Mouse (Mus musculus): Measurements from ENCODE around the gene Mrtfa. TPM values are rescaled to one million over a fixed set of nuclear protein-coding genes. Genes with fewer than 3 reads are reported as not detected.

The Mrtfa gene
- polyA plus RNA-seq, 1 experiment from 2014 or later: 29.3 TPM

GRCm38 (mm10) chr15:81172259-81172658, 18.3 kb downstream of the Mrtfa start:
- ATAC-seq: no peak
- H3K27me3 ChIP-seq (ENCODE audit: control insufficient read depth, insufficient read depth, low read depth, low read length): no peaks in the 10 kb centered on the region
- H3K4me1 ChIP-seq (ENCODE audit: control insufficient read depth, insufficient read depth, low read length): peaks cover 2% of the 10 kb centered on the region; the same call in 1 of the 2 replicates
- 85% methylated on average over 8 of the region's 8 CpGs for WGBS
- no peak overlapping the region for H3K4me2 ChIP-seq (ENCODE audit: low read length)
- H3K27ac ChIP-seq (ENCODE audit: low read length): no peak overlapping the region
- H3K4me3 ChIP-seq (ENCODE audit: low read depth, low read length): no peak overlapping the region
- H3K36me3 ChIP-seq (ENCODE audit: control insufficient read depth, insufficient read depth, low read length): no peaks in the 10 kb centered on the region
- no peak overlapping the region for H3K9ac ChIP-seq (ENCODE audit: low read depth, low read length)
- H3K9me3 ChIP-seq (replicated peaks; ENCODE audit: control insufficient read depth, low read length, poor library complexity, severe bottlenecking): no peaks in the 10 kb centered on the region

- WGBS: 84% methylated on average over 6 of the region's 6 CpGs
- Histone ChIP-seq H3K27me3 (ENCODE audit: control insufficient read depth, insufficient read depth, low read depth, low read length) (no peaks in the 10 kb centered on the region), H3K36me3 (ENCODE audit: control insufficient read depth, insufficient read depth, low read length) (no peaks in the 10 kb centered on the region), H3K4me1 (ENCODE audit: control insufficient read depth, insufficient read depth, low read length) (no peaks in the 10 kb centered on the region), H3K9me3 (replicated peaks; ENCODE audit: control insufficient read depth, low read length, poor library complexity, severe bottlenecking) (no peaks in the 10 kb centered on the region), H3K9ac (ENCODE audit: low read depth, low read length) (no peak overlapping the region), H3K4me3 (ENCODE audit: low read depth, low read length) (no peak overlapping the region), H3K27ac (ENCODE audit: low read length) (no peak overlapping the region), H3K4me2 (ENCODE audit: low read length) (no peak overlapping the region)
- no peak for ATAC-seq
Measured at GRCm38 (mm10) chr15:81168735-81169134, 21.8 kb downstream of the Mrtfa start.

- no peak overlapping the region for H3K4me2 ChIP-seq (ENCODE audit: low read length)
- WGBS: 96% methylated on average over 10 of the region's 10 CpGs
- H3K4me1 ChIP-seq (ENCODE audit: control insufficient read depth, insufficient read depth, low read length): no peaks in the 10 kb centered on the region
- no peak for ATAC-seq
- no peak overlapping the region for H3K27ac ChIP-seq (ENCODE audit: low read length)
- no peaks in the 10 kb centered on the region for H3K27me3 ChIP-seq (ENCODE audit: control insufficient read depth, insufficient read depth, low read depth, low read length)
- no peaks in the 10 kb centered on the region for H3K36me3 ChIP-seq (ENCODE audit: control insufficient read depth, insufficient read depth, low read length)
- no peak overlapping the region for H3K4me3 ChIP-seq (ENCODE audit: low read depth, low read length)
- H3K9me3 ChIP-seq (replicated peaks; ENCODE audit: control insufficient read depth, low read length, poor library complexity, severe bottlenecking): no peaks in the 10 kb centered on the region
- H3K9ac ChIP-seq (ENCODE audit: low read depth, low read length): no peak overlapping the region
Measured at GRCm38 (mm10) chr15:81167831-81168230, 22.7 kb downstream of the Mrtfa start.

- Histone ChIP-seq H3K4me2 (ENCODE audit: low read length) (no peak overlapping the region), H3K9ac (ENCODE audit: low read depth, low read length) (no peak overlapping the region), H3K9me3 (replicated peaks; ENCODE audit: control insufficient read depth, low read length, poor library complexity, severe bottlenecking) (no peaks in the 10 kb centered on the region), H3K36me3 (ENCODE audit: control insufficient read depth, insufficient read depth, low read length) (no peaks in the 10 kb centered on the region), H3K4me3 (ENCODE audit: low read depth, low read length) (no peak overlapping the region), H3K27me3 (ENCODE audit: control insufficient read depth, insufficient read depth, low read depth, low read length) (no peaks in the 10 kb centered on the region), H3K27ac (ENCODE audit: low read length) (no peak overlapping the region), H3K4me1 (ENCODE audit: control insufficient read depth, insufficient read depth, low read length) (no peaks in the 10 kb centered on the region)
- 93% methylated on average over 5 of the region's 5 CpGs for WGBS
- ATAC-seq: no peak
Measured at GRCm38 (mm10) chr15:81166291-81166690, 24.3 kb downstream of the Mrtfa start.

GRCm38 (mm10) chr15:81164560-81165310, 25.8 kb downstream of the Mrtfa start:
- Histone ChIP-seq H3K9ac (ENCODE audit: low read depth, low read length) (no peak overlapping the region), H3K9me3 (replicated peaks; ENCODE audit: control insufficient read depth, low read length, poor library complexity, severe bottlenecking) (no peaks in the 10 kb centered on the region), H3K27me3 (ENCODE audit: control insufficient read depth, insufficient read depth, low read depth, low read length) (no peaks in the 10 kb centered on the region), H3K4me2 (ENCODE audit: low read length) (no peak overlapping the region), H3K36me3 (ENCODE audit: control insufficient read depth, insufficient read depth, low read length) (no peaks in the 10 kb centered on the region), H3K27ac (ENCODE audit: low read length) (no peak overlapping the region), H3K4me3 (ENCODE audit: low read depth, low read length) (no peak overlapping the region), H3K4me1 (ENCODE audit: control insufficient read depth, insufficient read depth, low read length) (no peaks in the 10 kb centered on the region)
- no peak for ATAC-seq
- WGBS: 84% methylated on average over 9 of the region's 9 CpGs

- 79% methylated on average over 3 of the region's 3 CpGs for WGBS
- no peaks in the 10 kb centered on the region for H3K36me3 ChIP-seq (ENCODE audit: control insufficient read depth, insufficient read depth, low read length)
- H3K27me3 ChIP-seq (ENCODE audit: control insufficient read depth, insufficient read depth, low read depth, low read length): no peaks in the 10 kb centered on the region
- H3K4me1 ChIP-seq (ENCODE audit: control insufficient read depth, insufficient read depth, low read length): no peaks in the 10 kb centered on the region
- no peaks in the 10 kb centered on the region for H3K9me3 ChIP-seq (replicated peaks; ENCODE audit: control insufficient read depth, low read length, poor library complexity, severe bottlenecking)
- no peak for ATAC-seq
- no peak overlapping the region for H3K4me3 ChIP-seq (ENCODE audit: low read depth, low read length)
- H3K9ac ChIP-seq (ENCODE audit: low read depth, low read length): no peak overlapping the region
- no peak overlapping the region for H3K4me2 ChIP-seq (ENCODE audit: low read length)
- no peak overlapping the region for H3K27ac ChIP-seq (ENCODE audit: low read length)
Measured at GRCm38 (mm10) chr15:81161571-81161970, 29.0 kb downstream of the Mrtfa start.

- Histone ChIP-seq H3K9ac (ENCODE audit: low read depth, low read length) (no peak overlapping the region), H3K27ac (ENCODE audit: low read length) (no peak overlapping the region), H3K27me3 (ENCODE audit: control insufficient read depth, insufficient read depth, low read depth, low read length) (no peaks in the 10 kb centered on the region), H3K9me3 (replicated peaks; ENCODE audit: control insufficient read depth, low read length, poor library complexity, severe bottlenecking) (no peaks in the 10 kb centered on the region), H3K4me1 (ENCODE audit: control insufficient read depth, insufficient read depth, low read length) (no peaks in the 10 kb centered on the region), H3K36me3 (ENCODE audit: control insufficient read depth, insufficient read depth, low read length) (no peaks in the 10 kb centered on the region), H3K4me2 (ENCODE audit: low read length) (no peak overlapping the region), H3K4me3 (ENCODE audit: low read depth, low read length) (no peak overlapping the region)
- ATAC-seq: no peak
- WGBS: 96% methylated on average over 4 of the region's 4 CpGs
Measured at GRCm38 (mm10) chr15:81160677-81161076, 29.9 kb downstream of the Mrtfa start.

- no peaks in the 10 kb centered on the region for H3K36me3 ChIP-seq (ENCODE audit: control insufficient read depth, insufficient read depth, low read length)
- WGBS: 83% methylated on average over 7 of the region's 7 CpGs
- ATAC-seq: no peak
- no peaks in the 10 kb centered on the region for H3K27me3 ChIP-seq (ENCODE audit: control insufficient read depth, insufficient read depth, low read depth, low read length)
- no peak overlapping the region for H3K4me2 ChIP-seq (ENCODE audit: low read length)
- H3K9me3 ChIP-seq (replicated peaks; ENCODE audit: control insufficient read depth, low read length, poor library complexity, severe bottlenecking): no peaks in the 10 kb centered on the region
- no peak overlapping the region for H3K27ac ChIP-seq (ENCODE audit: low read length)
- no peak overlapping the region for H3K9ac ChIP-seq (ENCODE audit: low read depth, low read length)
- H3K4me3 ChIP-seq (ENCODE audit: low read depth, low read length): no peak overlapping the region
- no peaks in the 10 kb centered on the region for H3K4me1 ChIP-seq (ENCODE audit: control insufficient read depth, insufficient read depth, low read length)
Measured at GRCm38 (mm10) chr15:81159212-81159611, 31.3 kb downstream of the Mrtfa start.

GRCm38 (mm10) chr15:81158517-81159120, 31.9 kb downstream of the Mrtfa start:
- WGBS: 83% methylated on average over 7 of the region's 7 CpGs
- Histone ChIP-seq H3K4me2 (ENCODE audit: low read length) (no peak overlapping the region), H3K27me3 (ENCODE audit: control insufficient read depth, insufficient read depth, low read depth, low read length) (no peaks in the 10 kb centered on the region), H3K4me3 (ENCODE audit: low read depth, low read length) (no peak overlapping the region), H3K9me3 (replicated peaks; ENCODE audit: control insufficient read depth, low read length, poor library complexity, severe bottlenecking) (no peaks in the 10 kb centered on the region), H3K27ac (ENCODE audit: low read length) (no peak overlapping the region), H3K4me1 (ENCODE audit: control insufficient read depth, insufficient read depth, low read length) (no peaks in the 10 kb centered on the region), H3K36me3 (ENCODE audit: control insufficient read depth, insufficient read depth, low read length) (no peaks in the 10 kb centered on the region), H3K9ac (ENCODE audit: low read depth, low read length) (no peak overlapping the region)
- no peak for ATAC-seq
